Mouse (Mus musculus): ENCODE measurements around the gene Srpk3. TPM values are rescaled to one million over a fixed set of nuclear protein-coding genes. Genes with fewer than 3 reads are reported as not detected.

Srpk3 gene
- polyA plus RNA-seq (2017; shearing (Covaris generic)), result not detected

DNA sequence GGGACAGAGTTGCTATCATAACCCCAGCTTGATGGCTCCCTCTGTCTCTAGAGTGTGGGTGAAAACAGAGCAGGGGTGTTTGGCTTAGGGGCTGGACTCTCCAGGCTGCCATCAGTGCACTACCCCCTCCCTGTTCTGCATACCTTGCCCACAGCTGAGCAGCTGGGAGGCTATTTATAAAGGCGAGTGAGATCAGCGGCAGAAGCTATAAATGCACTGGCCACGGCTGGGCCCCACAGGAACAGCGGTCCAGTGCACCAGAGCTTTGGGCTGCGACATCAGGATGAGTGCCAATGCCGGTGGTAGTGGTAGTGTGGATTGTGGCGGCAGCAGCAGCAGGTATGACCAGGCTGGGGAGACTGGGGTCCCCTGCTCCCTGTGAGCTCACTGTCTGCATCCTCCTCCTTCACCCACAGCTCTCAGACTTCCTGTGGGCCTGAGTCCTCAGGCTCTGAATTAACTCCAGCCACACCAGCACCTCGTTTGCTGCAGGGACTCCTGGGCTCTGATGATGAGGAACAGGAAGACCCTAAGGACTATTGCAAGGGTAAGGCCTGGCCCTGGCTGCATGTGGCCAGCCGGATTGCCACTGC, at the start of gene Srpk3:
Srpk3 (plus strand) TSS at position 238 of the 593 bp plus-strand sequence.

DNA sequence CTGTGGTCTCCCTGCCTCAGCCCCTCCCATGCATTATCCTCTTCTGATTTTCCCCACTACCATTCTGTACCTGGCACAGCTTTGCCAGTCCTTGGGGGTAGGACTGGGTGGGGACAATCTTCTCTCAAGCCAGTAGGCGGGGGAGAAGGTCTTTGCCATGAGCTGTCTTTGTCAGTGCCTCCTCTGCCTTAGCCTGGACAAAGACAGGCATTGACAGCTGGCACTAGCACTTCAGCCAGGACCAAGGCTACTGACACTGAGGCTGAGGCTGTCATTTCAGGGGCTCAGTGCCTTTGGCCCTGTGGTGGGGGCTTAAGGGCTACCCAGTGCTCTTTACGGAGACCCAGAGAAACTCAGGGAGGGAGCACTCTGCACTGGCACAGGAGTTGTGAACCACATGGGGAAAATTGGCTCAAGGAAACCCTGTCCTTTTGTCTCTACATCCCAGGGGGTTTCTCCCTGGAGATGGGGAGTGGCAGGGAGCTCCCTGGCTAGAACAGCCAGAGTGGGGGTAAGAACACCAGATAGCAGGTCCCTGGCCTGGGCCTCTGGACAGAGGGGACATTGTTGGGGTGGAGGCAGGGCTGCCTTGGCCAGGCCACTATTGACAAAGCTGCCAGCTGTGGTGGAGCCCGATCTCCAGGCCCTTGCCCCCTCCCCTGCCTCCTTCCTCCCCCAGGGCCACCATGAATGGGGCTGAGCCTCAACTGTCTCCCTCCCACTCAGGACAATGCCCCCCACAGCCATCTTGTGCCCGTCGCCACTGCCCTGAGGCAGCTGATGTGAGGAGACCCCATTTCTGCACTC, 17.7 kb upstream of the Srpk3 start, which contains the start of gene Plxnb3:
Plxnb3 (plus strand) TSS at position 757 of the 807 bp plus-strand sequence.

DNA sequence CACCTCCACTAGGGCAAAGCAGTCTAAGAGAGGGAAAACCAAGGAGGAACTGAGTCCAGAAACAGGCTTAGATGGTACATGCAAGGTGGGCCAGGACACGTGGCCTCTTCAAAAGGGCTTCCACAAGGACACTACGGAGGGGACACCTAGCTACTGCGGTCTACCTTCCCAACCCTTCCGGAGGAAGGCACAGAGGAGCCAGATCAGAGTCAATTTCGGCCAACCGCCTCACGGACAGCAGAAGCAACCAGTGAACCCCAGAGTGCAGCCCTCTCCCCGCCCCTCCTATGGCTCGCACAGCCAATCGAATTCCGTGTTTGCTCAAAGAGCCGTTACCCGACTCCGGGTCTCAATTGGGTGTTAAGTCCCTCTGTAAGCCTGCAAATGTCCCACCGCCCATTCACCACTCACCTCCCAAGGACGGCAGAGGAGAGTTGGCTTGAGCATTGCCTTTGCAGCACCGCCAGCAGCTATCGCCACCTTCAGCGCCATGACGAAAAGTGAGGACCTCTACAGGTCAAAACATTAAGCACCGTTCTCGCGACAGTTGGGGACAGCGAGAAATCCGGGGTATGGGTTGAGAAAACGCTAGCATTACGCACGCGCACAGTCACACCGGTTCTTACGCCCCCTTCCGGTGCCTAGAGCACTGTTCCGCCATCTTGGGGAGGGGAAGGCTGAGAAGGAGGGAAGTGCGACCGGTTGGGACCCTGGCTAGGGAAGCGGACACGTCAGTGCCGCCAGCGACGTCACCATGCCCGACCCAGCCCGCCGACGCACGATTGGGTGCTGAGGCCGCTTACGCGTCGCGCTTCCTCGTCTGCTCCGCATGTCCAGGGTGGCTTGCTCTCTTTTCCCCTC, 12.4 kb downstream of the Srpk3 start, which contains the start of the genes Idh3g and Ssr4:
Idh3g (minus strand) TSS at position 534 of the 861 bp plus-strand sequence.
Ssr4 (plus strand) TSS at position 665 of the 861 bp plus-strand sequence.

DNA sequence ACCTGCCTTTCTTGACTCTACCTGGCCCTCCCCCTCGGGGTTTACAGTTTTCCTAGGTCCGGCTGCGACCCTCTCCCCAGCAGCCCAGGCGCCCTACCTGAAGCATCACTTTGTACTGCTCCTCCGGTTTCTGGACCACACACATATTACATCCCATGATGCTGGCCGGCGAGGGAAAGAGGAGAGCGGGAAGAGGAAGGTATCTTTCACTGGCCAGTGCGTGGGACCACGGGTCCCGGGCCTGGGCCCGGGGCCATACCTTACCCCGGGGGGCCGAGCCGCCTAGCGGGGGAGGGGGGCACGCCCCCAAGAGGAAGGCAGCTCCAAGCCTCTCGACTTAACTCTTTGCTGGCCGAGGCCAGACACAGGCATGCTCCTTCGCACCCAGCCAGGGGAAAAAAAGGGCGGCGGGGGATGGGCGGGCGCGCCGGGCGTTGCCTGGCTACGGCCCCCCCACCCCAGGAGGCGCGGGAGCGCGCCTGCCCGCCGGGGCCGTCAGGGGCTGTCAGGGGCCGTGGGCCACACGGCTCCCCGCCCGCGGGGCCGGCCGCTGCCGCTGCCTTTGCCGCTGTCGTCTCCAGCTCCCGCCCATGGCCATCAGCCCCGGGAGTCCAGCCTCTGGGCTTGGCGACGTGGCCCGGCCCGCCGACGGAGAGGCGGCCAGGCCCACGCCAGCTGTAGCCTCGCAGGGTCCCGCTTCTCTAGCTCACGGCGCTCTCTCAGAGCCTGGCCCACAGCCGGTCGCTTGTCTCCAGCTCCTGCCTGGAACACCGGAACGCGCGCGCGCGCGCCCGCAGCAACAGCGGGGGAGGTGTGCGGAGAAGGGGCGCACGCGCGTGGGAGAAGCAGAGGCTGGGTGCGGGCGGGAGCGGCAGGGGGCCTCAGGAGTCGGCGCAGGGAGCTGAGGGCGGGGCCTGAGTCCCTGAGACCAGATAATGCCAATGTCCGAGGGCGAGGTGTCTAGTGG, 50.3 kb downstream of the Srpk3 start, which contains the start of gene Pdzd4:
Pdzd4 (minus strand) TSS at position 785 of the 967 bp plus-strand sequence.

Other genes starting within 250 kb of the Srpk3 start
- gene Dusp9, start 135.0 kb upstream of the Srpk3 start, polyA plus RNA-seq (2017; shearing (Covaris generic)), result 0.27 TPM
- gene Pnck, start 114.3 kb upstream of the Srpk3 start, polyA plus RNA-seq (2017; shearing (Covaris generic)), result 1.2 TPM
- 0.62 TPM for gene Slc6a8, start 101.3 kb upstream of the Srpk3 start, polyA plus RNA-seq (2017; shearing (Covaris generic))
- 204 TPM for gene Bcap31, start 58.2 kb upstream of the Srpk3 start, polyA plus RNA-seq (2017; shearing (Covaris generic))
- gene Abcd1, start 57.8 kb upstream of the Srpk3 start, polyA plus RNA-seq (2017; shearing (Covaris generic)), result 22.8 TPM
- gene Plxnb3, start 17.3 kb upstream of the Srpk3 start, polyA plus RNA-seq (2017; shearing (Covaris generic)), result not detected
- gene Idh3g, start 12.5 kb downstream of the Srpk3 start, polyA plus RNA-seq (2017; shearing (Covaris generic)), result 184 TPM
- 201 TPM for gene Ssr4, start 12.6 kb downstream of the Srpk3 start, polyA plus RNA-seq (2017; shearing (Covaris generic))
- gene Pdzd4, start 50.6 kb downstream of the Srpk3 start, polyA plus RNA-seq (2017; shearing (Covaris generic)), result 0.10 TPM
- 2.1 TPM for gene Avpr2, start 117.7 kb downstream of the Srpk3 start, polyA plus RNA-seq (2017; shearing (Covaris generic))
- 20.5 TPM for gene L1cam, start 121.7 kb downstream of the Srpk3 start, polyA plus RNA-seq (2017; shearing (Covaris generic))
- 229 TPM for gene Arhgap4, start 147.5 kb downstream of the Srpk3 start, polyA plus RNA-seq (2017; shearing (Covaris generic))
- 125 TPM for gene Naa10, start 147.5 kb downstream of the Srpk3 start, polyA plus RNA-seq (2017; shearing (Covaris generic))
- 3.1 TPM for gene Renbp, start 156.4 kb downstream of the Srpk3 start, polyA plus RNA-seq (2017; shearing (Covaris generic))
- 36.4 TPM for gene Hcfc1, start 192.0 kb downstream of the Srpk3 start, polyA plus RNA-seq (2017; shearing (Covaris generic))
- 149 TPM for gene Irak1, start 249.5 kb downstream of the Srpk3 start, polyA plus RNA-seq (2017; shearing (Covaris generic))